Mouse (Mus musculus) testis, adult 2 months (tissue): ENCODE results near the gene Nrg3. TPM values are rescaled to one million over a fixed set of nuclear protein-coding genes. Genes with fewer than 3 reads are reported as not detected.

ENCODE experiments used
- H3K27ac ChIP-seq: fragments of 200-500 bp; 2 replicates; pipeline ENCODE4 v1.5.1; 2012; ENCODE audit warnings: low read depth, low read length; ENCODE audit not compliant: control insufficient read depth, insufficient read depth
- H3K27me3 ChIP-seq: fragments of 200-500 bp; 2 replicates; pipeline ENCODE4 v1.6.1; 2012; ENCODE audit warnings: mild to moderate bottlenecking, low read length, moderate library complexity; ENCODE audit not compliant: control insufficient read depth, insufficient read depth
- H3K36me3 ChIP-seq: fragments of 200-500 bp; 2 replicates; pipeline ENCODE4 v1.6.1; 2012; ENCODE audit warnings: mild to moderate bottlenecking, low read length; ENCODE audit not compliant: control insufficient read depth, insufficient read depth
- H3K4me1 ChIP-seq: fragments of 200-500 bp; 2 replicates; pipeline ENCODE4 v1.6.1; 2012; ENCODE audit warnings: low read length; ENCODE audit not compliant: control insufficient read depth, insufficient read depth
- H3K4me3 ChIP-seq: fragments of 200-500 bp; 2 replicates; pipeline ENCODE4 v1.5.1; 2012; ENCODE audit warnings: low read depth, mild to moderate bottlenecking, low read length, moderate library complexity, mixed read lengths; ENCODE audit not compliant: control insufficient read depth
- CTCF ChIP-seq: fragments of 200-500 bp; IDR thresholded peaks from 2 replicates; pipeline ENCODE4 v1.5.1; 2012; ENCODE audit warnings: low read depth, mild to moderate bottlenecking, inconsistent platforms, low read length, moderate library complexity; ENCODE audit not compliant: control insufficient read depth, insufficient read depth, insufficient replicate concordance
- POLR2A ChIP-seq: fragments of 200-500 bp; IDR thresholded peaks from 2 replicates; pipeline ENCODE4 v1.6.1; 2012; ENCODE audit warnings: low read depth, mild to moderate bottlenecking, inconsistent platforms, low read length, moderate library complexity; ENCODE audit not compliant: control insufficient read depth
- polyA plus RNA-seq: library from polyadenylated mRNA; depleted of rRNA; stranded (reverse); fragments of >200 nt; gene quantifications from 2 replicates; pipeline ENCODE4 v1.2.3, GENCODE M21; 2012

Gene Nrg3
- polyA plus RNA-seq, 1 experiment = 0.21 TPM

DNA sequence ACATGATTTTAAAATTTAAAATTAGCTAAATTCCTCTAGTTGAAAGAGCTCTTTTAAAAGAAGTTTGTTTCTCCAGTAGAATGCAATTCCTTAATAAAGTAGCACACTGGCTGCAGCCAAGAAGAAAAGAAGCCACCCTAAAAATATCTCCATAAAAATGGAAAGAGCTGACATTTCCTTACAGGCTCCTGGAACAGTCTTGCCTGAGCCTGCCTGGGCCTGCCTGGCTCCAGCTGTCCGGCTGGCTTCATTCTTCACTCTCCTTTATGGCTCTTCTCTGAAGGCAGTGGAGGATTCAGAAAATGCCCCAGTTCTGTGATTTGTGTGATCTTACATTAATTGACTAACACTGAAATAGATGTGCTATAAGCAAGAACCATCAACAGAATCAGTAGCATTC, 433.8 kb downstream of the Nrg3 start:
- H3K27me3 ChIP-seq = no peaks in the 10 kb centered on the region
- H3K27ac ChIP-seq = no peak overlapping the region
- H3K36me3 ChIP-seq = no peaks in the 10 kb centered on the region
- H3K4me3 ChIP-seq = no peak overlapping the region
- H3K4me1 ChIP-seq = no peaks in the 10 kb centered on the region
- TF ChIP-seq CTCF (no peak), POLR2A (no peak)

DNA sequence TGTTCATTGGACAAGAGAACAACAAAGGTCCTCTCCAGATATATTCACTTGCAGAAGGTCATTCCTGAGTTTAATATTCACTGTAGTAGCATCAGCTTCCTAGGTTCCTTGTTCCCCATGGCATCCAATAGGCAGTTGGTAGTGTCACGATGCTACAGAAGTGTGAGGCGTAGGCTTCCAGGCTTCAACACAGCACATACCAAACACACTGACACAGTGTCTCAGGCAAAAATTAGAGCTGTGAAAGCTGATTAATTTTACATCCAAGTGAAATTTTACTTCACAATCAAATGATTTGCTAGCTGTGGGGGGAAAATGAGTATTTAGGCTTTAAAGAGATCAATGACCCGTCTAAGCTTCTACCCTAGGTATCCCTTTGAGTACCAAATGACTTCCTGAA, 438.4 kb downstream of the Nrg3 start:
- H3K36me3 ChIP-seq = no peaks in the 10 kb centered on the region
- no peak overlapping the region for H3K4me3 ChIP-seq
- no peaks in the 10 kb centered on the region for H3K4me1 ChIP-seq
- TF ChIP-seq CTCF = no peak
- TF ChIP-seq POLR2A = no peak
- H3K27me3 ChIP-seq = no peaks in the 10 kb centered on the region
- H3K27ac ChIP-seq = no peak overlapping the region

DNA sequence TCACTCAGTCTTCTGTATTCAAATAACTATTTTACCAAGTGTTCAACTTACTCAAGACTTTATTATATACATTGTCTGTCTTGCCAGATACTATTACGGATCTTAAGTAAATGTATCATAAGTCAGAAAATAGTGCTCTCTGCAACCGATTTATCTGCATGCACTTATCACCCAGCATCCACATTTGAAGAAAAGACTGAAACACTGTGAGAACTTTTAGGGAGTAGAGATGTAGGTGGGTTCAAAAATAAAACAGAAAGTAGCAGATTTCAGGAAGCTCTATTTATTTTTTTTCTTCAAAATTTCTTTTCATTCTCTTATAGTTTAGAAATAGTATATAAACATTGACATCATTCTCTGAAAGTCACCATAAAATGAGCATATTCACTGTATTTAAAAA, 449.8 kb downstream of the Nrg3 start:
- Histone ChIP-seq H3K4me1 (no peaks in the 10 kb centered on the region), H3K27me3 (no peaks in the 10 kb centered on the region), H3K27ac (no peak overlapping the region), H3K4me3 (no peak overlapping the region), H3K36me3 (no peaks in the 10 kb centered on the region)
- no peak for TF ChIP-seq CTCF
- TF ChIP-seq POLR2A = no peak

DNA sequence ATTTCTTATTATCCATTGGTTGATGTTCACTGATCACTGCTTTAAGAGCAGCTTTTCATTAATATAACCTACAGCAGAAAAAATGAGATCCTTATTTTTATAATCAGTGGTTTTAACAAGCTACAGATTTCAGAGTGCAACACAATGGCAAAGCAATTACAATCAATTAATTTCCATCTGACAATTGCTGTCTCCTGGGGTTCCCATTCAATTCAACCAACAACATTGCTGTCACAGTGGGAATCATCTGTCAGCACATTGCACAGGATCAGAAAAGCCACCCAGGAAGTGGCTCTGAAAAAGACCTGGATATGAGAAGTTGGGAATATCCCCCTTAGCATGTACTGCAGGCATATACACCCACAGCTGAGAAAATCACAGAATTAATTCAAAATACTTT, 458.8 kb downstream of the Nrg3 start:
- no peak for TF ChIP-seq POLR2A
- no peak for TF ChIP-seq CTCF
- Histone ChIP-seq H3K27ac (no peak overlapping the region), H3K27me3 (no peaks in the 10 kb centered on the region), H3K4me1 (no peaks in the 10 kb centered on the region), H3K4me3 (no peak overlapping the region), H3K36me3 (no peaks in the 10 kb centered on the region)

DNA sequence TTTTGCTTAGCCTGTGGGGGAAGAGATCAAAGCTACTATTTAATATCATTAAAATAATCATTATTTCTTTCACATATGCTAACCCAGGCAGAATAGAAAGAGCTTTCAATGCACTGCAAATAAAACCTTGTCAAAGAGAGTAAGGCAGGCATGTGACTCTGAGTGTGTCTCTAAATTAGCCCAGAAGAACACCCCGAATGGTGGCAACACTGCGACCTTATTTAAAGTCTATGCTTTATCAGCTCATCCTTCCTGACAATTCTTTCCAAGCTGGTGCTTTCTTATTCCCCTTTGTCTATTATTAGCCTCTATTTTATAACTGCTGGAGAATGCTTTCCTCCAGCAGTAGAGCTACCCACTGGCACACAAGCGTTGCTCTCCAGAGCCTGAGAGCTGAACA, 475.0 kb downstream of the Nrg3 start:
- H3K27me3 ChIP-seq = no peaks in the 10 kb centered on the region
- H3K27ac ChIP-seq = no peak overlapping the region
- H3K4me1 ChIP-seq = no peaks in the 10 kb centered on the region
- H3K4me3 ChIP-seq = no peak overlapping the region
- no peaks in the 10 kb centered on the region for H3K36me3 ChIP-seq
- TF ChIP-seq CTCF (no peak), POLR2A (no peak)

DNA sequence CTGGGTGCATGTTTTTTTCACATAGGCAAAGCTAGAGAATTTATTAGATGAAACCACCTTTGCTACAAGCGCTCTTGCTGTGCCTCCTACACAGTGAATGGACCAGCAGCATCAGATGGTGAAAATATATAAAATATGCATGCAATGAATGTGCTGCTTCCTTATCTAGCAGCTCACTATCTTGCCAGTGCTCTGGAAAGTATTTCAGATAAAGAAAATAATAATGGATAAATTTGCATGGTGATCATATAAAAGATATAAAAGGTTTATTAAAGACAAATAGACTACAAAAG, 480.4 kb downstream of the Nrg3 start:
- TF ChIP-seq POLR2A (no peak), CTCF (no peak)
- Histone ChIP-seq H3K27me3 (no peaks in the 10 kb centered on the region), H3K4me1 (no peaks in the 10 kb centered on the region), H3K36me3 (no peaks in the 10 kb centered on the region), H3K4me3 (no peak overlapping the region), H3K27ac (no peak overlapping the region)

DNA sequence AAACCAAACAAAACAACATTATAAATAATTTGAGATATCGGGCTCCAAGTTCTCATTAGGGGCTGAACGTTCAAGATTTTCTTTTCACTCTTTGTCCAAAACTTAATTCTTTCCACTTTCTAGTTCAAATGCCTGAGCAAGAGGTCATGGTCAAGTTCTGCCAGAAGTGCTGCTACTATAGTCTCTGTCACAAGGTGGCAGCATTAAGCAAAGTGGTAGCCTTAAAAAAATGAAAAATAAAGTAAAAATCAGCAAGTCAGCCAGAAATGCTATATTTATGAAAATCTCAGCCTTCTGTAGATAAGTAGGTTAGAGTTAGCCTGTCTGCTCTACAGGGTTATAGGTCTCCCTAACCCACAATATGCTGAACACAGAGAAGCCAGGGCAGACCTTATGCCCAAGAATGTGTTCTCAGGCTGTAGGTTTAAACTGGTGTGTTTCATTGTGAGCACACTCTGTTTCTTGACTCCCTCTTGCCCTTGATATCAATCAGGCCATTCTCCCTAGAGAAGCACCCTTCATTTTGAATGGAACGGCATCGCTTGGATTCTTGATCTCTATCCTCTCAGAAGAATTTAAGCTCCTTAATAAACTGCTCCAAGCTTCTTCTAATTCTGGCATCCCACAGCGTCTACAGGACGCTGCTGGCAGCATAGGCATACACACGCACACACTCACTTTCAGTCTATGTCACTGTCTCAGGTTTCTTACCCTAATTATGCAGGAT, 480.9 kb downstream of the Nrg3 start:
- no peak overlapping the region for H3K4me3 ChIP-seq
- no peaks in the 10 kb centered on the region for H3K27me3 ChIP-seq
- H3K36me3 ChIP-seq = no peaks in the 10 kb centered on the region
- no peak for TF ChIP-seq POLR2A
- no peak for TF ChIP-seq CTCF
- H3K4me1 ChIP-seq = no peaks in the 10 kb centered on the region
- no peak overlapping the region for H3K27ac ChIP-seq

DNA sequence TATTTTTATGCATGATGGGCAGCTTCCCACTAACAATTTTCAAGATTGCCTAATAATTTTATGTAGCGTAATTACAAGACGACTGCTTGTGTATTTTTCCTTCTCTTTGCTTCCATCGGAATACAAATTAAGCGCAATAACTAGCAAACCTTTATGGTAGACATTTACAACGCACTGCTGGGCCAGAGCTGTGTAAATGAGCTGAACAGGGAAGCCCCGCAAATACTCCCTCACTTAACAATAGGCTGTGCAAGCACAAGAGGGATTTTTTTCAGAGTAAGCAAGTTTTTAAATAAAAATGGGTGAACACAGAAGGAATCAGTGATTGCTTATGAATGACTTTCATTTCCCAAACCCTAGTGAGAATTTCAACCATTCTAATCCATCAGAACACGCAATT, 513.5 kb downstream of the Nrg3 start:
- no peaks in the 10 kb centered on the region for H3K36me3 ChIP-seq
- H3K4me1 ChIP-seq = no peaks in the 10 kb centered on the region
- H3K4me3 ChIP-seq = no peak overlapping the region
- H3K27me3 ChIP-seq = no peaks in the 10 kb centered on the region
- H3K27ac ChIP-seq = no peak overlapping the region
- TF ChIP-seq POLR2A (no peak), CTCF (no peak)
